Comparison of ENCODE assay signal across 8 mouse cellular contexts in genomic region chr2:127551078-127551477, GRCm38 (mm10). TPM values are rescaled to one million over a fixed set of nuclear protein-coding genes. Genes with fewer than 3 reads are reported as not detected.
DNase-seq lines count a peak whose midpoint lies in the region; ATAC-seq and TF ChIP-seq lines count a peak whose summit lies in the region.
"Had no signal": no experiment of that assay in that cellular context is flagged by ENCODE, and none has a peak within 500 bp of the region (broad histone marks: within the 10 kb centered on the region; RNA-seq: fewer than 3 reads in every experiment).

No protein-coding gene starts in this region.

- no peaks in the 10 kb centered on the region for H3K9me3 ChIP-seq in liver, postnatal 0 days (ENCODE audit: low read length)
- H3K9me3 ChIP-seq in limb, embryonic 10.5 days (replicated peaks) = no peaks in the 10 kb centered on the region
- H3K9me3 ChIP-seq: neural tube, embryonic 12.5 days had no signal

- H3K9ac ChIP-seq in liver, postnatal 0 days (replicated peaks) = no peak overlapping the region
- H3K9ac ChIP-seq: neural tube, embryonic 12.5 days had no signal

- intact Hi-C loops in left cerebral cortex, postnatal 10 days (cut with DNase I) = loop anchor here (10.0 kb wide), 1 partner anchor 296 kb away; no protein-coding TSS in a partner anchor

- 0 out of 2 replicates have a peak, but pooled peaks cover 4% of the 10 kb centered on the region for H3K27me3 ChIP-seq in liver, postnatal 0 days (ENCODE audit: insufficient read depth, low read length)
- H3K27me3 ChIP-seq in limb, embryonic 10.5 days (ENCODE audit: low read depth, poor library complexity, severe bottlenecking) = 0 out of 2 replicates have a peak, but pooled peaks cover 2% of the 10 kb centered on the region
- H3K27me3 ChIP-seq: neural tube, embryonic 12.5 days had no signal

- 51% methylated on average over 5 of the region's 5 CpGs for WGBS in liver, postnatal 0 days (ENCODE audit: insufficient replicate concordance)
- WGBS in limb, embryonic 10.5 days = 49% methylated on average over 5 of the region's 5 CpGs

- H3K4me3 ChIP-seq in liver, postnatal 0 days (ENCODE audit: low read depth, low read length) = no peak overlapping the region
- no peak overlapping the region for H3K4me3 ChIP-seq in limb, embryonic 10.5 days
- H3K4me3 ChIP-seq: neural tube, embryonic 12.5 days had no signal

- H3K27ac ChIP-seq in liver, postnatal 0 days (ENCODE audit: low read depth) = no peak overlapping the region
- no peak overlapping the region for H3K27ac ChIP-seq in limb, embryonic 10.5 days
- H3K27ac ChIP-seq: neural tube, embryonic 12.5 days had no signal

- TF ChIP-seq CTCF in liver, postnatal 0 days (IDR thresholded peaks at IDR 0.05; ENCODE audit: low read depth) = peak; percentile 52

- no peak for ATAC-seq in liver, postnatal 0 days

- DNase-seq in liver, postnatal 0 days = no peak
- no peak for DNase-seq in liver
- peak; percentile 10 for DNase-seq in brain, embryonic 18.5 days (ENCODE audit: low read depth, low spot score)
- peak; percentile 17 for DNase-seq in embryo, embryonic 11 days
- DNase-seq in left cerebral cortex, postnatal 10 days (ENCODE audit: extremely low spot score in 1 of 2, low spot score in 2 of 2) = peak; percentile 35 to 60
- DNase-seq in limb, embryonic 10.5 days (ENCODE audit: low spot score) = no peak
- no peak for DNase-seq in spleen, postnatal 4 days (ENCODE audit: low spot score in 2 of 2)

- no peak for TF ChIP-seq EP300 in liver, postnatal 0 days (IDR thresholded peaks at IDR 0.05; ENCODE audit: low read depth)

- no peaks in the 10 kb centered on the region for H3K36me3 ChIP-seq in liver, postnatal 0 days (replicated peaks; ENCODE audit: insufficient read depth, low read length)
- H3K36me3 ChIP-seq in limb, embryonic 10.5 days = no peaks in the 10 kb centered on the region
- H3K36me3 ChIP-seq: neural tube, embryonic 12.5 days had no signal

- H3K4me2 ChIP-seq in liver, postnatal 0 days (ENCODE audit: low read depth, low read length) = no peak overlapping the region
- H3K4me2 ChIP-seq: neural tube, embryonic 12.5 days had no signal

- H3K4me1 ChIP-seq in liver, postnatal 0 days (ENCODE audit: insufficient read depth) = no peaks in the 10 kb centered on the region
- 0 out of 2 replicates have a peak, but pooled peaks cover 6% of the 10 kb centered on the region for H3K4me1 ChIP-seq in limb, embryonic 10.5 days
- H3K4me1 ChIP-seq: neural tube, embryonic 12.5 days had no signal

RNA-seq across cellular contexts. Expression of gene Prom2, which starts 9.8 kb away (rescaled TPM):
- not detected in 2 replicates for polyA plus RNA-seq in liver, postnatal 0 days (2015; fragmentation: Nextera tagmentation; extraction: Ambion mirVana)
- total RNA-seq in left cerebral cortex, postnatal 10 days (2021) = under 1 TPM in 1 of 2 experiments, not detected in 1; 0.11 TPM
- 2.3 and 2.6 TPM in 2 replicates for polyA plus RNA-seq in limb, embryonic 10.5 days (2016; fragmentation: Nextera tagmentation; extraction: Ambion mirVana)

RNA-seq across cellular contexts. Expression of gene Kcnip3, which starts 29.2 kb away (rescaled TPM):
- polyA plus RNA-seq in liver, postnatal 0 days (2015; fragmentation: Nextera tagmentation; extraction: Ambion mirVana) = 0.23 and 0.43 TPM in 2 replicates
- total RNA-seq in left cerebral cortex, postnatal 10 days (2021) = 10 to 100 TPM; 61.7 to 67.9 TPM
- polyA plus RNA-seq in limb, embryonic 10.5 days (2016; fragmentation: Nextera tagmentation; extraction: Ambion mirVana) = 2.1 and 2.2 TPM in 2 replicates

RNA-seq across cellular contexts. Expression of gene Zfp661, which starts 35.8 kb away (rescaled TPM):
- 1.2 and 1.7 TPM in 2 replicates for polyA plus RNA-seq in liver, postnatal 0 days (2015; fragmentation: Nextera tagmentation; extraction: Ambion mirVana)
- total RNA-seq in left cerebral cortex, postnatal 10 days (2021) = 1 to 10 TPM; 8.0 to 9.3 TPM
- 5.9 and 6.9 TPM in 2 replicates for polyA plus RNA-seq in limb, embryonic 10.5 days (2016; fragmentation: Nextera tagmentation; extraction: Ambion mirVana)

RNA-seq across cellular contexts. Expression of gene Mrps5, which starts 35.9 kb away (rescaled TPM):
- polyA plus RNA-seq in liver, postnatal 0 days (2015; fragmentation: Nextera tagmentation; extraction: Ambion mirVana) = 76.3 and 81.5 TPM in 2 replicates
- total RNA-seq in left cerebral cortex, postnatal 10 days (2021) = 10 to 100 TPM; 90.7 to 100.0 TPM
- polyA plus RNA-seq in limb, embryonic 10.5 days (2016; fragmentation: Nextera tagmentation; extraction: Ambion mirVana) = 171 and 176 TPM in 2 replicates

Comparison
In these comparisons a context has a peak if more than half of its experiments do, and no peak if none do; other contexts are left out.
1. DNase-seq: peak in brain, embryonic 18.5 days (single experiment), embryo, embryonic 11 days (single experiment) and left cerebral cortex, postnatal 10 days (2 of 2); none in liver, postnatal 0 days (single experiment), liver (single experiment), limb, embryonic 10.5 days (single experiment) and spleen, postnatal 4 days (0 of 2).